Mouse (Mus musculus): ENCODE results near the gene Trp53i13. TPM values are rescaled to one million over a fixed set of nuclear protein-coding genes. Genes with fewer than 3 reads are reported as not detected.
A peak's percentile ranks its signal among the peaks of the same experiment; 100 is the strongest.

The Trp53i13 gene
- polyA plus RNA-seq, 1 experiment from 2014 or later: 28.5 TPM

DNA sequence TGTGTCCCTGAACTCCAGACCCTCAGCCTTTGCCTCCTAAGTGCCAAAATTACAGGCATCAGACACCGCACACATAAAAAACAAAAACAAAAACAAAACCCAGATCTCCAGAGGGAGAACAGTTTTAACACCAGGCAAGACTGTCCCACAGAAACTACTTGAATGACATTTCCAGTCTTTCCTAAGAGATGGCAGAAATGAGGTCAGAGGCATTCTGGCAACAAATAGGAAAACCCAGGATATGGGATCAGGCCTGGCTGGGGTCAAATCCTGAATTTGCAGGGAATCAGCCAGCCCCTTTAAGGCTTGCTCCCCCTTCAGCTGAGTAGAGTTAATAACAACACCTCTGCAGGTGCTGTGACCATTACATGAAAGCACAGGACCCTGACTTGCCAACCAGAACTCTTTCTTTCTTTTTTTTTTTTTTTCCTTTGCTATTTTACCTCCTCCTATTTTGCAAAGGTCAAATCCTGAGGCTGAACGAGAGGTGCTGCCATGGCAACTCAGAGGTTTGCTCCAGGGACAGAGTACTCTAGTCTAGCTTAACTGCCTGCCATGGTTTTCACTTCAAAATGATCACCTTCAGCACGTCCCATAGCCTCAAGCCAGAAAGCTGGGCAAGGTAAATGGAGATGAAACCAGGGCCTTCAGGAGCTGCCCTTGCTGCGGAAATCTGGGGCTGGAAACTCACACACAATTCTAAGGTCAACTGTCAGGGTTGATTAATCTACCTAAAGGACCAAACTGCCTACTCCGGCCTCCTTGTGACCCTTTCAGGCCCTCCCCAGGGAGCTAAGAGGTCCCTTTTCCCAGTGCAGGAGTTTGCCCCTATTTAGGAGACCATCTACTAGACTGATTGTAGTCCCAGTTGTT lies 1.0 kb upstream of the Trp53i13 start:
- no peaks in the 10 kb centered on the region for H3K9me3 ChIP-seq
- H3K4me1 ChIP-seq (replicated peaks): peaks cover 30% of the 10 kb centered on the region
- WGBS: 67% methylated on average over 5 of the region's 5 CpGs
- H3K9ac ChIP-seq: no peak overlapping the region
- H3K4me3 ChIP-seq (replicated peaks): no peak overlapping the region
- H3K27me3 ChIP-seq (replicated peaks): peaks cover 8% of the 10 kb centered on the region; the same call in 1 of the 2 replicates
- H3K27ac ChIP-seq: no peak overlapping the region
- no peaks in the 10 kb centered on the region for H3K36me3 ChIP-seq
- no peak for ATAC-seq
- H3K4me2 ChIP-seq (replicated peaks): no peak overlapping the region

GRCm38 (mm10) chr11:77514832-77515636 lies 746 bp downstream of the Trp53i13 start, which contains the start of gene Abhd15:
Abhd15 (plus strand) TSS chr11:77515121.
- peaks cover 30% of the 10 kb centered on the region for H3K4me1 ChIP-seq (replicated peaks)
- peaks cover 8% of the 10 kb centered on the region; the same call in 1 of the 2 replicates for H3K27me3 ChIP-seq (replicated peaks)
- peak within 1 kb of the TSS; percentile 51 for H3K4me3 ChIP-seq (replicated peaks)
- peak within 1 kb of the TSS; percentile 29 for H3K27ac ChIP-seq
- peak within 1 kb of the TSS; percentile 62 for H3K9ac ChIP-seq
- WGBS: under 1% methylated on average over 72 of the region's 72 CpGs
- ATAC-seq: peak; percentile 50
- no peaks in the 10 kb centered on the region for H3K9me3 ChIP-seq
- no peaks in the 10 kb centered on the region for H3K36me3 ChIP-seq
- peak within 1 kb of the TSS; percentile 98 for H3K4me2 ChIP-seq (replicated peaks)

- peak overlapping the region; percentile 51 for H3K4me3 ChIP-seq (replicated peaks)
- H3K9me3 ChIP-seq: no peaks in the 10 kb centered on the region
- peak overlapping the region; percentile 29; the same call in 1 of the 2 replicates for H3K27ac ChIP-seq
- H3K27me3 ChIP-seq (replicated peaks): peaks cover 8% of the 10 kb centered on the region; the same call in 1 of the 2 replicates
- H3K4me2 ChIP-seq (replicated peaks): peak overlapping the region; percentile 98
- no peaks in the 10 kb centered on the region for H3K36me3 ChIP-seq
- WGBS: 16% methylated on average over 19 of the region's 19 CpGs
- H3K4me1 ChIP-seq (replicated peaks): peaks cover 30% of the 10 kb centered on the region
- peak overlapping the region; percentile 62; the same call in 1 of the 2 replicates for H3K9ac ChIP-seq
- no peak for ATAC-seq
Observed at GRCm38 (mm10) chr11:77514281-77514831, 1.4 kb downstream of the Trp53i13 start.

- no peaks in the 10 kb centered on the region for H3K9me3 ChIP-seq
- peak overlapping the region; percentile 67 for H3K4me3 ChIP-seq (replicated peaks)
- no peaks in the 10 kb centered on the region for H3K36me3 ChIP-seq
- peak overlapping the region; percentile 45; the same call in 1 of the 2 replicates for H3K27ac ChIP-seq
- peak overlapping the region; percentile 48 for H3K9ac ChIP-seq
- 15% methylated on average over 10 of the region's 10 CpGs for WGBS
- peaks cover 8% of the 10 kb centered on the region; the same call in 1 of the 2 replicates for H3K27me3 ChIP-seq (replicated peaks)
- ATAC-seq: 0 out of 2 replicates have a peak, but pooled peaks have one; percentile 1
- H3K4me1 ChIP-seq (replicated peaks): peaks cover 30% of the 10 kb centered on the region
- peak overlapping the region; percentile 98 for H3K4me2 ChIP-seq (replicated peaks)
Observed at GRCm38 (mm10) chr11:77513811-77514170, 2.0 kb downstream of the Trp53i13 start.

DNA sequence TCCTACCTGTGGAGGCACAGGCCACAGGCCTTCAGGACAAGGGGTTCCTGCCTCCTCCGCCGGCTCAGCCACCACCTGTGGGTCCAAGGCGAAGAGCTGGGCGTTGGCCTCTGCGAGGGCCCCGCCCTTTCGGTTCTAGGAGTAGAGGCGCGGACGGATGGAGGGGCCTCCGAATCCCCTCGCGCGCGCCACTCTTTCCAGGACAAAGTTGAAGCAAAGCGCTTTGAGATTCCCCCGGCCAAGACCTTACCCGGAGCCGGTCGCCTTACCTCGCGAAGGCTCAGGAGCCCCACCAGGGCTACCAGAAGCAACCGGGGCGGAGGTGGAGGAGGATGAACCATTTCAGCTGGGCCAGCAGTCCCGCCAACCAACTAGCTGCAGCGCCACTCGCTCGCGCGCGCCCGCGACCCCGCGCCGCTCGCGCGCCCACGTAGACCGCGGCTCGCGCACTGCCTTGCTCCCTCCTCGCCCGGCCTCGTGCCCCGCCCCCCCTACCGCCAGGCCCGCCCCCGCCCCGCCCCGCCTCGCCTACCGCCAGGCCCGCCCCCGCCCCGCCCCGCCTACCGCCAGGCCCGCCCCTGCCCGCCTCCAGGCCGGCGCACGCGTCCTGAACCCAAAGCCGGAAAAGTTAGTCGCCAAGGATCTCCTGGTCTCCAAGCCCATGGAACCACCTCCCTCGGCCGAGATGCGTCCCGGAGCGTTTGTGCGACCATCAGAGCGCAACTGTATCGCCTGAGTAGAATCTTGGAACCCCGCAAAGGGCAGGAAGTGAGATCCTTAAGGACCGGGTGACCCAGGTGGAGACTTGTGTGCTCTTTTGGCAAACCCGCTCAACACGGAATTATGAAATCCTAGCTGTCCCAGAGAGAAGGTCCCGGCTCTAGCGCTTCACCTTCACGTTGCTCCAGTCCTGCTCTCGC lies 2.6 kb downstream of the Trp53i13 start:
- peaks cover 8% of the 10 kb centered on the region; the same call in 1 of the 2 replicates for H3K27me3 ChIP-seq (replicated peaks)
- H3K9ac ChIP-seq: peak overlapping the region; percentile 74
- no peaks in the 10 kb centered on the region for H3K36me3 ChIP-seq
- H3K4me1 ChIP-seq (replicated peaks): peaks cover 34% of the 10 kb centered on the region
- ATAC-seq: peak; percentile 80
- peak overlapping the region; percentile 67 for H3K4me3 ChIP-seq (replicated peaks)
- H3K9me3 ChIP-seq: no peaks in the 10 kb centered on the region
- WGBS: under 1% methylated on average over 71 of the region's 84 CpGs
- peak overlapping the region; percentile 98 for H3K4me2 ChIP-seq (replicated peaks)
- H3K27ac ChIP-seq: peak overlapping the region; percentile 79

DNA sequence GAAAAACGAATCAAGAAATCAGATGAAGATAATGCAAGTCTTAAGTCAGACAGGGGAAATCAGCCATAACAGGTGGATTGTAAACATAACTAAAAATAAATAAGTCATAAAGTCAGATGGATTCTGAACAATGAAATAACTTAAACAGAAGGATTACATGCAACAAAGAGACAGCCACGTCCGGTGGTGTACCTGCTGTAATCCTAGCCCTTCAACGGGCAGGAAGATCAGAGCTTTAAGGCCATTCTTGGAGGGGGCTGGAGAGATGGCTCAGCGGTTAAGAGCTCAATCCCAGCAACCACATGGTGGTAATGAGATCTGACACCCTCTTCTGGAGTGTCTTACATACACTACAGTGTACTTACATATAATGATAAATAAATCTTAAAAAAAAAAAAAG lies 4.4 kb downstream of the Trp53i13 start:
- Histone ChIP-seq H3K4me3 (replicated peaks) (no peak overlapping the region), H3K9ac (no peak overlapping the region), H3K9me3 (no peaks in the 10 kb centered on the region), H3K36me3 (peaks cover 12% of the 10 kb centered on the region), H3K27ac (no peak overlapping the region), H3K4me1 (replicated peaks) (peaks cover 47% of the 10 kb centered on the region), H3K4me2 (replicated peaks) (no peak overlapping the region), H3K27me3 (replicated peaks) (peaks cover 8% of the 10 kb centered on the region; the same call in 1 of the 2 replicates)
- no peak for ATAC-seq
- WGBS: 64% methylated on average over 5 of the region's 5 CpGs

DNA sequence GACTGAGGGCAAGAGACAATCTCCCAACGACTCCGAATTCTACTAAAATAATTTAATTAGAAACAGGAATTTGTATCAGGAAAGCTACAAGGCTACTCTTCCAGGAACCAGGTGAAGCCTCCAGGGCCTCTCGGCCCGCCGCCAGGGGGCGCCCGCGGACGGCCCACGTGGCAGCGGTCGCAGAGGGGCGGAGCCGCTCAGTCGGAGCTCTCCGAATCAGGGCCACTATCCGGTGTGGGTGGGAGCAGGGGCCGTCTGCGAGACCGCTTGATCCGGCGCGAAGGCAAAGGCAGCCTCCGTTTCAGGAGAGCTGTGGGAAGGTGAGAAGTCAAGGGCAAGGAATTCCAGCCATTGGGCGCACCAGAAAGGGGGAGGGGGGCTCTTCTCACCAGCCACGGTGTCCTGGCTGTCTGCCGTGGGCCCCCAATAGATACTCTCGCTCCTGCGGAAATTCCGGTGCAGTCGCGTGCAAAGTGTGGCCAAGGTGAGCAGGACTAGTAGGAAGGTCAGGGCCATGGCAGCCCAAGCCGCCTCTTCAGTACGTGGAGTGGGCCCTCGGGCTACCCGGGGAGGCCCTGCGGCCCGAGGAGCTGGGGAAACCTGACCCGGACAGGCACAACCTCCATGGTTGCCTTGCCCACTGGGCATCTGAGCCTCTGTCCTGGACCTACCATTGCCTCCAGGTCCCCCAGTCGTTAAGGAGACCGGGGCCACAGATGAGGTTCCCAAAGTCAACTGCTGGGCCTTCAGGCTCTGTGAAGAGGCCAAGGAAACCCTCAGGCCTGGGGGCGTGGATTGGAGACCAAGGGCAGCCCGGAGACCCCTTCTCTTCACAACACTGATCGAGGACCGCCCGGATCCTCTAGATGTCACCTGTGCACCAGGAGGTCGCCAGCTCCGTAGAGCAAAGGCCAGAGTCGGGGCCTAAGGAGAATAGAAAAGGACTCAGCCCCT lies 7.4 kb downstream of the Trp53i13 start:
- H3K27me3 ChIP-seq (replicated peaks): no peaks in the 10 kb centered on the region
- 21% methylated on average over 49 of the region's 49 CpGs for WGBS
- peak overlapping the region; percentile 39 for H3K9ac ChIP-seq
- peak overlapping the region; percentile 78 for H3K4me2 ChIP-seq (replicated peaks)
- peak overlapping the region; percentile 32 for H3K4me3 ChIP-seq (replicated peaks)
- H3K9me3 ChIP-seq: no peaks in the 10 kb centered on the region
- H3K4me1 ChIP-seq (replicated peaks): peaks cover 29% of the 10 kb centered on the region
- H3K27ac ChIP-seq: no peak overlapping the region
- peak; percentile 33 for ATAC-seq
- peaks cover 39% of the 10 kb centered on the region for H3K36me3 ChIP-seq

GRCm38 (mm10) chr11:77507426-77507825 lies 8.4 kb downstream of the Trp53i13 start:
- H3K9me3 ChIP-seq: no peaks in the 10 kb centered on the region
- 77% methylated on average over 4 of the region's 4 CpGs for WGBS
- no peak overlapping the region for H3K9ac ChIP-seq
- H3K27me3 ChIP-seq (replicated peaks): no peaks in the 10 kb centered on the region
- H3K36me3 ChIP-seq: peaks cover 46% of the 10 kb centered on the region
- no peak overlapping the region for H3K4me2 ChIP-seq (replicated peaks)
- peaks cover 28% of the 10 kb centered on the region for H3K4me1 ChIP-seq (replicated peaks)
- H3K4me3 ChIP-seq (replicated peaks): no peak overlapping the region
- H3K27ac ChIP-seq: no peak overlapping the region
- no peak for ATAC-seq

GRCm38 (mm10) chr11:77506941-77507340 lies 8.8 kb downstream of the Trp53i13 start:
- Histone ChIP-seq H3K9ac (no peak overlapping the region), H3K4me1 (replicated peaks) (peaks cover 25% of the 10 kb centered on the region), H3K4me2 (replicated peaks) (no peak overlapping the region), H3K27ac (peak overlapping the region; percentile 2; the same call in 1 of the 2 replicates), H3K36me3 (peaks cover 49% of the 10 kb centered on the region), H3K9me3 (no peaks in the 10 kb centered on the region), H3K27me3 (replicated peaks) (no peaks in the 10 kb centered on the region), H3K4me3 (replicated peaks) (no peak overlapping the region)
- WGBS: 81% methylated on average over 6 of the region's 6 CpGs
- no peak for ATAC-seq

DNA sequence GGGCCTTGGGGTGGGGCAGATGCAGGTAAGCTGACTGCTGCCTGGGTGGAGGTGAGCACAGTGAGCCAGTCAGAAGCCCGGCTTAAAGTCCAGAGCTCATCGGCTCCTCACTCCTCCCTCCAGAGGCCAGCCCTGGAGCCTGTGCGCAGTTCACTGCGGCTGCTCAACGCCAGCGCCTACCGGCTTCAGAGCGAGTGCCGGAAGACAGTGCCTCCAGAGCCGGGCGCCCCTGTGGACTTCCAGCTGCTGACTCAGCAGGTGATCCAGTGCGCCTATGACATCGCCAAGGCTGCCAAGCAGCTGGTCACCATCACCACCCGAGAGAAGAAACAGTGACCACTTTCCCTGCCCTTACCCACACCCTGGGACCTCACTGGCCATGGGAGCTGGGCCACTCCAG lies 9.5 kb downstream of the Trp53i13 start:
- Histone ChIP-seq H3K9me3 (no peaks in the 10 kb centered on the region), H3K36me3 (peaks cover 49% of the 10 kb centered on the region), H3K4me2 (replicated peaks) (0 out of 2 replicates have a peak overlapping the region, but pooled peaks have one; percentile 17), H3K27ac (0 out of 2 replicates have a peak overlapping the region, but pooled peaks have one; percentile 75), H3K4me3 (replicated peaks) (no peak overlapping the region), H3K9ac (no peak overlapping the region), H3K4me1 (replicated peaks) (peaks cover 26% of the 10 kb centered on the region), H3K27me3 (replicated peaks) (no peaks in the 10 kb centered on the region)
- WGBS: 78% methylated on average over 14 of the region's 14 CpGs
- ATAC-seq: peak; percentile 81

Measured in intestine, embryonic 15.5 days (tissue).